Mouse (Mus musculus) heart, embryonic 14.5 days (tissue): Measurements from ENCODE around the gene Iqca. TPM values are rescaled to one million over a fixed set of nuclear protein-coding genes. Genes with fewer than 3 reads are reported as not detected.

Experiments used
- ATAC-seq: fragments of 200-750 bp; cut with Nextera tagmentation; 2 replicates; pipeline ENCODE4 v1.8.0; 2017; ENCODE audit warnings: low read depth, moderate TSS enrichment; ENCODE audit not compliant: insufficient number of reproducible peaks, insufficient read depth, low FRiP score
- H3K27ac ChIP-seq, 2 experiments: fragments of 200-500 bp in 1 of 2; fragments of 300-500 bp in 1 of 2; sonication (generic) in 1 of 2; replicated peaks in 1 of 2; 2 replicates each; pipeline ENCODE4 v1.5.1; 2012 to 2014; ENCODE audit warnings: low read depth in 2 of 2, low read length in 2 of 2, control low read depth in 1 of 2, mild to moderate bottlenecking in 1 of 2, mixed read lengths in 1 of 2; ENCODE audit not compliant: control insufficient read depth in 1 of 2, insufficient read depth in 1 of 2
- H3K27me3 ChIP-seq: fragments of 300-500 bp; sonication (generic); 2 replicates; pipeline ENCODE4 v1.6.1; 2014; ENCODE audit warnings: mild to moderate bottlenecking, low read length, control low read depth; ENCODE audit not compliant: control insufficient read depth, insufficient read depth
- H3K36me3 ChIP-seq: fragments of 300-500 bp; sonication (generic); 2 replicates; pipeline ENCODE4 v1.6.1; 2014; ENCODE audit warnings: mild to moderate bottlenecking, control low read depth, low read length, mixed read lengths; ENCODE audit not compliant: control insufficient read depth, insufficient read depth
- H3K4me1 ChIP-seq, 2 experiments: fragments of 200-500 bp in 1 of 2; fragments of 300-500 bp in 1 of 2; sonication (generic) in 1 of 2; 2 replicates each; pipeline ENCODE4 v1.6.1; 2012 to 2014; ENCODE audit warnings: low read length in 2 of 2, control low read depth in 1 of 2, mixed read lengths in 1 of 2; ENCODE audit not compliant: control insufficient read depth in 2 of 2, insufficient read depth in 2 of 2
- H3K4me2 ChIP-seq: fragments of 300-500 bp; sonication (generic); 2 replicates; pipeline ENCODE4 v1.6.1; 2014; ENCODE audit warnings: mild to moderate bottlenecking, low read length
- H3K4me3 ChIP-seq, 2 experiments: fragments of 200-500 bp in 1 of 2; fragments of 300-500 bp in 1 of 2; sonication (generic) in 1 of 2; 2 replicates each; pipeline ENCODE4 v1.5.1; 2012 to 2014; ENCODE audit warnings: low read length in 2 of 2, mild to moderate bottlenecking in 2 of 2, control low read depth in 1 of 2, low read depth in 1 of 2, moderate library complexity in 1 of 2; ENCODE audit not compliant: control insufficient read depth in 1 of 2, insufficient read depth in 1 of 2
- H3K9ac ChIP-seq: fragments of 300-500 bp; sonication (generic); 2 replicates; pipeline ENCODE4 v1.6.1; 2014; ENCODE audit warnings: mild to moderate bottlenecking, low read length
- H3K9me3 ChIP-seq: fragments of 300-500 bp; sonication (generic); 2 replicates; pipeline ENCODE4 v1.6.1; 2016; ENCODE audit warnings: low read length, control low read depth; ENCODE audit not compliant: control insufficient read depth
- WGBS: fragments of 180-500 bp; shearing (Covaris S2); extraction: QIAGEN DNeasy Blood & Tissue Kit; methylation state at CpG from one replicate; pipeline ENCODE4 v1.1.7; 2014; 5-methylcytosine and 5-hydroxymethylcytosine counted together
- polyA plus RNA-seq: library from polyadenylated mRNA; unstranded; fragments of >200 nt; fragmentation: Nextera tagmentation; extraction: Ambion mirVana; gene quantifications from 2 replicates; pipeline ENCODE4 v1.2.1, GENCODE M21; 2014

Iqca gene
- polyA plus RNA-seq, 1 experiment from 2014 or later: not detected

DNA sequence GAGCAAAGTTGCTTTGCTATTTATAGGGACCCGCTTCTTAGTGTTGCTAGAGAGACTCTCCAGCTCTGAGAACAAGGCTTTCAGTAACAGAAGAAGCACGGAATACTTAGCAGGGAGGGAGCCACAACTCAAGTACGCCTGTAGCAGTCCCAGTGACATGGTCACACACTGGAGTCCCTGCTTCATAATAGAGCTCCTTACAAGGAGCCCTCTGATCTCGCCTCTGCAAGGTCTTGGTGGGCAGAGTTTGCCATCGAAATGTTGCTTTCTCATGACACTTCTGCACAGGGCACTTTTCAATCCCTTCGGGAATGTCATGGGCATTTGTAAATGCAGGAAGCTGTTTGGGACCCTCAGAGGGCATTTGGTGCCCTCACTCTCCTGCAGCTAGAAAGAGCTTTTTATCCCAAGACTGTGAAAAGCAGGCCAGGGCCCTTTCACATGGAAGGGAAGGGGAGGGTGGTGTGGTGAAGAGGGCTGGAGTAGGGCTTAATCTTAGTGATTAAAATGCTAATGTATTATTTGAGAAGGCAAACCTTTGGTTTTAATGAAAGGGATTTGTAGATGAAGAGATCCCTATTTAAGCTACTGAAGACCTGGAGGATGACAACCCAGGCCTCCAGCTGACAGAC lies 67.6 kb downstream of the Iqca start:
- H3K36me3 ChIP-seq: no peaks in the 10 kb centered on the region
- no peaks in the 10 kb centered on the region for H3K27me3 ChIP-seq
- 49% methylated on average over 6 of the region's 6 CpGs for WGBS
- H3K27ac ChIP-seq: no peak overlapping the region
- H3K9me3 ChIP-seq: no peaks in the 10 kb centered on the region
- ATAC-seq: no peak
- H3K4me2 ChIP-seq: no peak overlapping the region
- peaks cover 0 to 2% of the 10 kb centered on the region in 2 experiments; a peak in 1 of 4 replicates for H3K4me1 ChIP-seq
- no peak overlapping the region for H3K9ac ChIP-seq
- no peak overlapping the region for H3K4me3 ChIP-seq

DNA sequence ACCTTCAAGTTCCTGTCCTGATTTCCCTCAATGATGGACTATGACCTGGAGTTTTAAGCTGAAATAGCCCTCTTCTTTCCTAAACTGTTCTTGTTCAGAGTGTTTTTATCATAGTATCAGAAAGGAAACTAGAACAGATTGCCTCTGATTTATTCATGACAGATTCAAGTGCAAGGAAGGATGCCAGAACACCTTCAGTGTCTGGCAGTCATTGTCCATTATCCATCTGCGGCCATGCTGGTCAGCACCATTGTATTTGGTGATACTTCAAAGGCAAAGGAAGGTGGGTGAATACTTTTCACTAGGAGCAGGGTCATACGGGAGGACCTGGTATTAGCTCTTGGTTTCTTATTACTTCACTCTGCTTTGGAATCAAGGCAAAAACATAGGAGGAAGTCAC lies 76.9 kb downstream of the Iqca start:
- Histone ChIP-seq H3K4me2 (no peak overlapping the region), H3K4me3 (no peak overlapping the region)

DNA sequence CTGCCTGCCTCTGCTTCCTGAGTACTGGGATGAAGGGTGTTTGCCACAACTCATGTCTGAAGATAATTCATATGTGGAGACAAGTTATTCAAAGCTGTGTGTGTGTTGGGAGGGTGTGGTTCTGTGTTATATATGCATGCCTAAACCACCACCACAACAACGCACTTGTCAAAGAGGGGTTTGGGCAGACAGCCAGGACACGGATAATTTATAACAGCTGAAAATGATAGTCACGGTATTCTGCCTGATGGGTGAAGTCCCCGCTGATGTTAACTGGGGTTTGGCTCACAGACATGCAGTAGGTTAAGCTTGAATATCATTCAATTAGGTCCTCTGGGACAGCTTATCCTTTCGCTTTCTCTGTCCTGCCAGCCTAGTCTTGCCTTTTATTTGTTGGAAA lies 78.4 kb downstream of the Iqca start:
- Histone ChIP-seq H3K4me1 (no peaks in the 10 kb centered on the region), H3K27me3 (no peaks in the 10 kb centered on the region), H3K36me3 (no peaks in the 10 kb centered on the region), H3K27ac (no peak overlapping the region), H3K4me3 (no peak overlapping the region), H3K9ac (no peak overlapping the region), H3K4me2 (no peak overlapping the region), H3K9me3 (no peaks in the 10 kb centered on the region)
- WGBS: 71% methylated on average over 5 of the region's 5 CpGs
- no peak for ATAC-seq

More for the DNA sequence above, 76.9 kb downstream of the Iqca start:
- Histone ChIP-seq H3K9ac (no peak overlapping the region), H3K36me3 (no peaks in the 10 kb centered on the region), H3K4me1 (no peaks in the 10 kb centered on the region), H3K27me3 (no peaks in the 10 kb centered on the region), H3K9me3 (no peaks in the 10 kb centered on the region), H3K27ac (no peak overlapping the region)
- 69% methylated on average over 2 of the region's 2 CpGs for WGBS
- ATAC-seq: no peak

DNA sequence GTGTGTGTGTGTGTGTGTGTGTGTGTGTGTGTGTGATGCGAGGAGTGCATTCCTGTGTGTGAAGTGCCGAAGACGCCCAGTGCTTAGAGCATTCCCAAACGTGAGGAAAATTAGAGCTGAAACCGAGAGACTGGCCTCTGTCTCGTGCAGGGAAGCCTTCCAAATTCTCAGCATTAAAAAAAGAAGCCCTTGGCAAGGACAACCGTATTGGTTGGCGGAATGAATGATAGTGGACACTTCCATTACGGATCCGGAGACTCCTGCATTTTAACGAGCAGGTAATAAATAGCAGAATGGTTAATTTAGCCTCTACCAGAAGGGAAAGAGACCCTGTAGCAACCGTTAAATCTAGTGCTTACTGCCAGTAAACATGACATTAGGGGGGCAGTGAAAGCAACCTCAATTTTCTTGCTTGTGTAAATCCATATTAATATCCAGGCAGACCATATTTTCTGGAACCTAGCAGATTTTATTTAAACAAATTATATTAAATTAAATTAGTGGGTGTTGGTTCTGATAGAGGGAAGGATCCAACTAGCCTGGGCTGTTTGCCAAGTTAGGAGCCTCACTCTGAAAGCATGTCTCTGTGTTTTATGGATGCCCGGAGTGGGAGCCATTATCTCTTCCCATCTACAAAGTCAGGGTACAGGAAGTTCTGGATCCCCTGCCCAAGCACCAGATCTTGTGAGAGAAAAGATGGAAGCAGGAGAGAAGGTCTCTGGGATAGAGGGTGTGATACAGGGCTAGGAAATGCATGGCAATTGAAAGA lies 81.2 kb downstream of the Iqca start:
- no peak for ATAC-seq
- WGBS: 80% methylated on average over 13 of the region's 13 CpGs
- no peak overlapping the region for H3K4me2 ChIP-seq
- H3K27ac ChIP-seq: no peak overlapping the region
- H3K9me3 ChIP-seq: no peaks in the 10 kb centered on the region
- H3K36me3 ChIP-seq: no peaks in the 10 kb centered on the region
- H3K27me3 ChIP-seq: no peaks in the 10 kb centered on the region
- H3K4me3 ChIP-seq: no peak overlapping the region
- H3K9ac ChIP-seq: no peak overlapping the region
- H3K4me1 ChIP-seq: no peaks in the 10 kb centered on the region

DNA sequence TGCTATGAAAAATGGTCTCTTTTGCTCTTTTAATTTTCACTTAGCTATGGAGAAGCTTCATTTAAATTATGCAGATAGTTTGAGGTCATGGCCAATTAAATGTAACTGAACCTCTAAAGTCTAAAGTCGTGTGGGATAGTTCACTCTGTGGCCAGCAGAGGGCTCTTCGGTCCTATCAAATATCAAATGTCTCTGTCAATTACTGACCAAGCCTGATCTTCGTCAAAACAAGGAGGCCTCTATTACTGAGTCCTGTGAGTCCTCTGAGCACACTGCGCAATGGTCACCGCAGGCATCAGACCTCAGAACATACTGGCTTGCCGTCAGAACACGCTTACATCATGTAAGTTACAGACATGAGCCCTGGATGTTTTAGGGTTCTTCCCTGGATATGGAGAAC lies 92.6 kb downstream of the Iqca start:
- no peak overlapping the region for H3K4me2 ChIP-seq
- H3K27ac ChIP-seq: no peak overlapping the region
- H3K27me3 ChIP-seq: no peaks in the 10 kb centered on the region
- 25% methylated on average over 7 of the region's 7 CpGs for WGBS
- no peak for ATAC-seq
- no peak overlapping the region; the same call in 1 of the 2 replicates for H3K9ac ChIP-seq
- no peaks in the 10 kb centered on the region for H3K9me3 ChIP-seq
- H3K4me1 ChIP-seq: no peaks in the 10 kb centered on the region
- H3K36me3 ChIP-seq: no peaks in the 10 kb centered on the region
- no peak overlapping the region for H3K4me3 ChIP-seq

GRCm38 (mm10) chr1:90060054-90060453 lies 93.1 kb downstream of the Iqca start:
- Histone ChIP-seq H3K4me1 (no peaks in the 10 kb centered on the region), H3K36me3 (no peaks in the 10 kb centered on the region), H3K27me3 (no peaks in the 10 kb centered on the region), H3K4me3 (no peak overlapping the region), H3K27ac (no peak overlapping the region), H3K9ac (no peak overlapping the region), H3K9me3 (no peaks in the 10 kb centered on the region), H3K4me2 (no peak overlapping the region)
- ATAC-seq: no peak
- 48% methylated on average over 3 of the region's 3 CpGs for WGBS

DNA sequence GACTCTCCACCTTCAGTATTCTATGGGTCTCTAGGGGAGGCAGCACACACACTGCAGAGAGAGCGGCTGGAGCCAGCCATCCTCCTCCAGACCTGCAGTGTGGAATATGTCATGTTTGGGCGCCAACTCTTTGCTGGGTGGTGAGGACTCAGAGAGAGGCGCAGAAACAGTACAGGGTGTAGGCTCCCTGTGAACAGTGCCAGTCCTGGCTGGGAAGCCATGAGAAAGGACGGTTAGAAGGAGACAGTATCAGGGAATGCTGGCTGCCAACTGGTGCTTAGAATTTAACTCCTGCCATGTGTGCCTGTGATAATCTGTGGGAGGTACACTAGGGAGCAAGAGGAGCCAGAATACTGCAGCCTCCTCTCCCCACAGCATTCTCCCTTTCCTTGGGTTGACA lies 98.2 kb downstream of the Iqca start:
- no peak for ATAC-seq
- no peak overlapping the region for H3K27ac ChIP-seq
- peaks cover 6% of the 10 kb centered on the region; the same call in 1 of the 2 replicates for H3K27me3 ChIP-seq
- no peak overlapping the region for H3K9ac ChIP-seq
- no peaks in the 10 kb centered on the region for H3K9me3 ChIP-seq
- H3K4me1 ChIP-seq: no peaks in the 10 kb centered on the region
- H3K36me3 ChIP-seq: no peaks in the 10 kb centered on the region
- 75% methylated on average over 4 of the region's 4 CpGs for WGBS
- no peak overlapping the region for H3K4me3 ChIP-seq
- H3K4me2 ChIP-seq: no peak overlapping the region
